9 mouse cellular contexts compared by ENCODE assay signal in genomic region chr3:142168251-142168862, GRCm38 (mm10). TPM values are rescaled to one million over a fixed set of nuclear protein-coding genes. Genes with fewer than 3 reads are reported as not detected.
A peak's percentile ranks its signal among the peaks of the same experiment; 100 is the strongest.
DNase-seq lines count a peak whose midpoint lies in the region; ATAC-seq and TF ChIP-seq lines count a peak whose summit lies in the region.
"Had no signal": no experiment of that assay in that cellular context is flagged by ENCODE, and none has a peak within 500 bp of the region (broad histone marks: within the 10 kb centered on the region; RNA-seq: fewer than 3 reads in every experiment).

No protein-coding gene starts in this region.

- TF ChIP-seq EP300 in heart, postnatal 0 days (IDR thresholded peaks at IDR 0.05; ENCODE audit: low read depth) = no peak

- H3K4me2 ChIP-seq in heart, postnatal 0 days (ENCODE audit: low read depth, low read length) = peak overlapping the region; percentile 87
- H3K4me2 ChIP-seq in hindbrain, embryonic 12.5 days (replicated peaks) = peak overlapping the region; percentile 93
- H3K4me2 ChIP-seq in midbrain, embryonic 12.5 days (replicated peaks) = peak overlapping the region; percentile 93

- no peak overlapping the region for H3K27ac ChIP-seq in heart, postnatal 0 days (ENCODE audit: low read depth)
- no peak overlapping the region for H3K27ac ChIP-seq in brown adipose tissue, adult 24 weeks (replicated peaks; ENCODE audit: low read depth, low read length)
- H3K27ac ChIP-seq in hindbrain, embryonic 12.5 days = peak overlapping the region; percentile 72; the same call in 1 of the 2 replicates
- H3K27ac ChIP-seq in midbrain, embryonic 12.5 days (replicated peaks) = no peak overlapping the region

- no peaks in the 10 kb centered on the region for H3K9me3 ChIP-seq in heart, postnatal 0 days (replicated peaks; ENCODE audit: control insufficient read depth, low read length)
- no peaks in the 10 kb centered on the region for H3K9me3 ChIP-seq in hindbrain, embryonic 12.5 days (replicated peaks)
- H3K9me3 ChIP-seq in midbrain, embryonic 12.5 days = no peaks in the 10 kb centered on the region

- H3K36me3 ChIP-seq in heart, postnatal 0 days (replicated peaks; ENCODE audit: control insufficient read depth, insufficient read depth, low read length) = no peaks in the 10 kb centered on the region
- no peaks in the 10 kb centered on the region for H3K36me3 ChIP-seq in hindbrain, embryonic 12.5 days
- no peaks in the 10 kb centered on the region for H3K36me3 ChIP-seq in midbrain, embryonic 12.5 days

- H3K4me3 ChIP-seq in heart, postnatal 0 days (ENCODE audit: low read depth, low read length) = peak overlapping the region; percentile 47
- peak overlapping the region; percentile 49; the same call in 1 of the 2 replicates for H3K4me3 ChIP-seq in brown adipose tissue, adult 24 weeks (ENCODE audit: insufficient read depth, low read depth, low read length)
- peak overlapping the region; percentile 70 for H3K4me3 ChIP-seq in hindbrain, embryonic 12.5 days
- H3K4me3 ChIP-seq in midbrain, embryonic 12.5 days = peak overlapping the region; percentile 67

- DNase-seq in heart, postnatal 0 days (ENCODE audit: low spot score) = no peak
- no peak for DNase-seq in heart, adult 18-20 months
- no peak for DNase-seq in right cerebral cortex, postnatal 10 days (ENCODE audit: low spot score in 2 of 2)
- no peak for DNase-seq in thymus, postnatal 4 days
- DNase-seq in adrenal gland, adult 8-10 months = no peak
- DNase-seq: thymus, postnatal 25 days had no signal

- peaks cover 68% of the 10 kb centered on the region for H3K27me3 ChIP-seq in heart, postnatal 0 days (ENCODE audit: control insufficient read depth, insufficient read depth, low read length)
- H3K27me3 ChIP-seq in hindbrain, embryonic 12.5 days = peaks cover 8% of the 10 kb centered on the region; the same call in 1 of the 2 replicates
- H3K27me3 ChIP-seq in midbrain, embryonic 12.5 days = peaks cover 27% of the 10 kb centered on the region

- H3K9ac ChIP-seq in heart, postnatal 0 days (replicated peaks; ENCODE audit: low read depth, low read length) = no peak overlapping the region
- H3K9ac ChIP-seq in hindbrain, embryonic 12.5 days = peak overlapping the region; percentile 74
- H3K9ac ChIP-seq in midbrain, embryonic 12.5 days (replicated peaks) = peak overlapping the region; percentile 74

- no peak for TF ChIP-seq CTCF in heart, postnatal 0 days (IDR thresholded peaks at IDR 0.05; ENCODE audit: low read depth)

- ATAC-seq in heart, postnatal 0 days (ENCODE audit: insufficient read depth, low read depth) = no peak
- ATAC-seq in hindbrain, embryonic 12.5 days (ENCODE audit: low FRiP score) = no peak
- no peak for ATAC-seq in midbrain, embryonic 12.5 days (ENCODE audit: low FRiP score, low read depth)

- whole genome bisulfite sequencing in heart, postnatal 0 days = 18% methylated on average over 9 of the region's 9 CpGs
- WGBS in hindbrain, embryonic 12.5 days = 8% methylated on average over 9 of the region's 9 CpGs
- WGBS in midbrain, embryonic 12.5 days = 14% methylated on average over 9 of the region's 9 CpGs

- 0 out of 2 replicates have a peak, but pooled peaks cover 4% of the 10 kb centered on the region for H3K4me1 ChIP-seq in heart, postnatal 0 days (ENCODE audit: control insufficient read depth, insufficient read depth)
- no peaks in the 10 kb centered on the region for H3K4me1 ChIP-seq in brown adipose tissue, adult 24 weeks (ENCODE audit: control insufficient read depth, insufficient read depth, insufficient read length, low read length)
- H3K4me1 ChIP-seq in hindbrain, embryonic 12.5 days = peaks cover 7% of the 10 kb centered on the region
- H3K4me1 ChIP-seq in midbrain, embryonic 12.5 days = peaks cover 8% of the 10 kb centered on the region

RNA-seq across cellular contexts. Expression of gene Bmpr1b, which starts 0.9 kb away (rescaled TPM):
- total RNA-seq in heart, postnatal 0 days (2014; rRNA removed; ENCODE audit: low replicate concordance) = 0.46 and 0.95 TPM in 2 replicates
- polyA plus RNA-seq in heart, postnatal 0 days (2015; fragmentation: Nextera tagmentation; extraction: Ambion mirVana) = 0.11 and 0.21 TPM in 2 replicates
- under 1 TPM; 0.15 TPM for total RNA-seq in heart, adult 18-20 months (2021)
- polyA plus RNA-seq in brown adipose tissue, adult 24 weeks (2012; ENCODE audit: insufficient read depth, insufficient read length, missing spikeins) = not detected in 2 replicates
- polyA plus RNA-seq in hindbrain, embryonic 12.5 days (2016; fragmentation: Nextera tagmentation; extraction: Ambion mirVana) = 11.6 and 12.2 TPM in 2 replicates
- 5.8 and 8.1 TPM in 2 replicates for polyA plus RNA-seq in midbrain, embryonic 12.5 days (2016; fragmentation: Nextera tagmentation; extraction: Ambion mirVana)
- 1 to 10 TPM in 2 of 4 experiments, under 1 TPM in 2; 0.49 to 1.2 (median 1.1) TPM for total RNA-seq in adrenal gland, adult 8-10 months (2022)
